Mouse (Mus musculus) MEL (cell line): ENCODE data around the gene Slc41a2. TPM values are rescaled to one million over a fixed set of nuclear protein-coding genes. Genes with fewer than 3 reads are reported as not detected.

Source experiments
- DNase-seq: peaks from one replicate; pipeline ENCODE4 v3.0.0; 2011; ENCODE audit warnings: low read depth, low spot score
- H3K27ac ChIP-seq: 2 replicates; pipeline ENCODE4 v1.5.1; 2012; ENCODE audit warnings: low read depth, mild to moderate bottlenecking, control low read depth, low read length, moderate library complexity; ENCODE audit not compliant: control insufficient read depth
- H3K27me3 ChIP-seq, 2 experiments: fragments of 150-350 bp in 1 of 2; sonication (generic) in 1 of 2; 2 replicates each; pipeline ENCODE4 v1.6.1; 2012; ENCODE audit warnings: low read length in 2 of 2, mild to moderate bottlenecking in 2 of 2, improper control_type of control experiment in 1 of 2, moderate library complexity in 1 of 2; ENCODE audit not compliant: insufficient read depth in 2 of 2, control insufficient read depth in 1 of 2
- H3K36me3 ChIP-seq, 2 experiments: 2 replicates each; pipeline ENCODE4 v1.6.1; 2012 to 2014; ENCODE audit warnings: low read length in 2 of 2, improper control_type of control experiment in 1 of 2, inconsistent platforms in 1 of 2, mild to moderate bottlenecking in 1 of 2; ENCODE audit not compliant: insufficient read depth in 2 of 2, control insufficient read depth in 1 of 2
- H3K4me1 ChIP-seq, 2 experiments: fragments of 150-350 bp in 1 of 2; sonication (generic) in 1 of 2; 2 replicates each; pipeline ENCODE4 v1.6.1; 2012; ENCODE audit warnings: low read length in 2 of 2, improper control_type of control experiment in 1 of 2, mild to moderate bottlenecking in 1 of 2; ENCODE audit not compliant: insufficient read depth in 2 of 2, control insufficient read depth in 1 of 2
- H3K4me3 ChIP-seq, 2 experiments: fragments of 150-350 bp in 1 of 2; sonication (generic) in 1 of 2; 2 replicates each; pipeline ENCODE4 v1.5.1; 2012; ENCODE audit warnings: low read depth in 2 of 2, low read length in 2 of 2, mild to moderate bottlenecking in 2 of 2, moderate library complexity in 2 of 2, control low read depth in 1 of 2, improper control_type of control experiment in 1 of 2; ENCODE audit not compliant: control insufficient read depth in 1 of 2, insufficient read depth in 1 of 2
- H3K79me2 ChIP-seq: 2 replicates; pipeline ENCODE4 v1.6.1; 2012; ENCODE audit warnings: mild to moderate bottlenecking, low read length, moderate library complexity; ENCODE audit not compliant: control insufficient read depth, poor library complexity, insufficient read depth
- H3K9ac ChIP-seq: 2 replicates; pipeline ENCODE4 v1.6.1; 2012; ENCODE audit warnings: low read depth, mild to moderate bottlenecking, control low read depth, low read length, moderate library complexity; ENCODE audit not compliant: control insufficient read depth, poor library complexity, severe bottlenecking
- H3K9me3 ChIP-seq: fragments of 150-350 bp; sonication (generic); replicated peaks from 2 replicates; pipeline ENCODE4 v1.6.1; 2012; ENCODE audit warnings: mild to moderate bottlenecking, low read length, improper control_type of control experiment, moderate library complexity; ENCODE audit not compliant: insufficient read depth
- BHLHE40 ChIP-seq: IDR thresholded peaks from 2 replicates; pipeline ENCODE4 v1.6.1; 2012; ENCODE audit warnings: low read depth, mild to moderate bottlenecking, inconsistent platforms, low read length, improper control_type of control experiment, borderline replicate concordance
- CHD2 ChIP-seq: IDR thresholded peaks from 2 replicates; pipeline ENCODE4 v1.6.1; 2011; ENCODE audit warnings: low read length, improper control_type of control experiment
- CTCF ChIP-seq, 3 experiments: IDR thresholded peaks in 2 of 3; conservative IDR thresholded peaks in 1 of 3; 2 replicates each; pipeline ENCODE4 v1.5.1; 2011 to 2012; ENCODE audit warnings: low read length in 3 of 3, low read depth in 2 of 3, mild to moderate bottlenecking in 2 of 3, improper control_type of control experiment in 1 of 3, inconsistent platforms in 1 of 3, mixed read lengths in 1 of 3, moderate library complexity in 1 of 3; ENCODE audit not compliant: control insufficient read depth in 1 of 3, insufficient read depth in 1 of 3, poor library complexity in 1 of 3, severe bottlenecking in 1 of 3
- ELF1 ChIP-seq: IDR thresholded peaks from 2 replicates; pipeline ENCODE4 v1.6.1; 2014; ENCODE audit warnings: low read depth, mild to moderate bottlenecking, inconsistent platforms, low read length, improper control_type of control experiment, moderate library complexity
- ETS1 ChIP-seq: IDR thresholded peaks from 2 replicates; pipeline ENCODE4 v1.6.1; 2012; ENCODE audit warnings: low read depth, mild to moderate bottlenecking, inconsistent platforms, low read length, improper control_type of control experiment, moderate library complexity
- HCFC1 ChIP-seq: IDR thresholded peaks from 2 replicates; pipeline ENCODE4 v1.6.1; 2012; ENCODE audit warnings: low read depth, mild to moderate bottlenecking, inconsistent platforms, low read length, improper control_type of control experiment, moderate library complexity
- JUND ChIP-seq: IDR thresholded peaks from 2 replicates; pipeline ENCODE4 v1.6.1; 2011; ENCODE audit warnings: low read depth, mild to moderate bottlenecking, improper control_type of control experiment, low read length
- KAT2A ChIP-seq: conservative IDR thresholded peaks from 2 replicates; pipeline ENCODE4 v1.6.1; 2012; ENCODE audit warnings: low read depth, low read length, improper control_type of control experiment, inconsistent platforms
- MAZ ChIP-seq: IDR thresholded peaks from 2 replicates; pipeline ENCODE4 v1.6.1; 2012; ENCODE audit warnings: low read depth, mild to moderate bottlenecking, inconsistent platforms, low read length, improper control_type of control experiment
- MEF2A ChIP-seq: IDR thresholded peaks from 2 replicates; pipeline ENCODE4 v1.6.1; 2014; ENCODE audit warnings: low read depth, mild to moderate bottlenecking, inconsistent platforms, low read length, improper control_type of control experiment; ENCODE audit not compliant: poor library complexity, insufficient replicate concordance, severe bottlenecking; ENCODE audit errors: extremely low read depth
- MXI1 ChIP-seq: IDR thresholded peaks from 2 replicates; pipeline ENCODE4 v1.6.1; 2011; ENCODE audit warnings: mild to moderate bottlenecking, low read depth, low read length, improper control_type of control experiment
- MYB ChIP-seq: IDR thresholded peaks from 2 replicates; pipeline ENCODE4 v1.6.1; 2011; ENCODE audit warnings: mild to moderate bottlenecking, low read depth, low read length, improper control_type of control experiment
- MYC ChIP-seq: IDR thresholded peaks from 2 replicates; pipeline ENCODE4 v1.6.1; 2011; ENCODE audit warnings: low read depth, mild to moderate bottlenecking, low read length, improper control_type of control experiment, moderate library complexity
- POLR2AphosphoS2 ChIP-seq: IDR thresholded peaks from 2 replicates; pipeline ENCODE4 v1.6.1; 2011; ENCODE audit warnings: low read length, improper control_type of control experiment
- RAD21 ChIP-seq: IDR thresholded peaks from 2 replicates; pipeline ENCODE4 v1.6.1; 2011; ENCODE audit warnings: mild to moderate bottlenecking, low read depth, low read length, improper control_type of control experiment
- RCOR1 ChIP-seq: IDR thresholded peaks from 2 replicates; pipeline ENCODE4 v1.6.1; 2012; ENCODE audit warnings: low read depth, mild to moderate bottlenecking, inconsistent platforms, low read length, improper control_type of control experiment
- SIN3A ChIP-seq: IDR thresholded peaks from 2 replicates; pipeline ENCODE4 v1.6.1; 2012; ENCODE audit warnings: low read length, improper control_type of control experiment, inconsistent platforms
- SMC3 ChIP-seq: IDR thresholded peaks from 2 replicates; pipeline ENCODE4 v1.6.1; 2011; ENCODE audit warnings: low read depth, low read length, improper control_type of control experiment
- TAL1 ChIP-seq: IDR thresholded peaks from 2 replicates; pipeline ENCODE4 v1.6.1; 2012; ENCODE audit warnings: mild to moderate bottlenecking, inconsistent platforms, low read length, moderate library complexity, mixed read lengths
- TCF12 ChIP-seq: IDR thresholded peaks from 2 replicates; pipeline ENCODE4 v1.6.1; 2014; ENCODE audit warnings: low read depth, mild to moderate bottlenecking, inconsistent platforms, low read length, improper control_type of control experiment, moderate library complexity
- USF1 ChIP-seq: IDR thresholded peaks from 2 replicates; pipeline ENCODE4 v1.6.1; 2014; ENCODE audit warnings: low read depth, mild to moderate bottlenecking, inconsistent platforms, low read length, improper control_type of control experiment, moderate library complexity
- USF2 ChIP-seq, 2 experiments: IDR thresholded peaks; 2 replicates each; pipeline ENCODE4 v1.6.1; 2011 to 2012; ENCODE audit warnings: improper control_type of control experiment in 2 of 2, low read length in 2 of 2, borderline replicate concordance in 1 of 2, inconsistent platforms in 1 of 2, low read depth in 1 of 2, mild to moderate bottlenecking in 1 of 2; ENCODE audit not compliant: insufficient read depth in 1 of 2
- ZMIZ1 ChIP-seq: IDR thresholded peaks from 2 replicates; pipeline ENCODE4 v1.6.1; 2012; ENCODE audit warnings: low read depth, mild to moderate bottlenecking, inconsistent platforms, low read length, improper control_type of control experiment, moderate library complexity
- ZNF384 ChIP-seq: IDR thresholded peaks from 2 replicates; pipeline ENCODE4 v1.6.1; 2012; ENCODE audit warnings: low read depth, mild to moderate bottlenecking, inconsistent platforms, low read length, improper control_type of control experiment
- polyA plus RNA-seq, 2 experiments: library from polyadenylated mRNA; stranded (reverse) in 1 of 2; unstranded in 1 of 2; fragments of >175 nt in 1 of 2; fragments of >200 nt in 1 of 2; gene quantifications; 2 replicates each; pipeline versions ENCODE4 v1.2.1 to v1.2.4; 2012; ENCODE audit warnings: low replicate concordance in 2 of 2, low read depth in 1 of 2; ENCODE audit not compliant: insufficient read length in 2 of 2, insufficient read depth in 1 of 2, missing spikeins in 1 of 2
- total RNA-seq: library from RNA; depleted of rRNA; stranded (reverse); fragments of 300-350 nt; gene quantifications from 2 replicates; pipeline ENCODE4 v1.2.3, GENCODE M21; 2012

The Slc41a2 gene
- total and polyA plus RNA-seq, 3 experiments: not detected

GRCm38 (mm10) chr10:83359451-83359850 is 21.8 kb upstream of the Slc41a2 start:
- TF ChIP-seq CHD2: no peak
- no peak for TF ChIP-seq ZMIZ1
- TF ChIP-seq RAD21: no peak
- TF ChIP-seq BHLHE40: no peak
- no peak for TF ChIP-seq ETS1
- TF ChIP-seq CTCF (IDR thresholded peaks at IDR 0.05 in 2 of 3, conservative IDR thresholded peaks at IDR 0.05 in 1 of 3; ENCODE audit: control insufficient read depth in 1 of 3, insufficient read depth in 1 of 3, low read depth in 2 of 3, low read length in 3 of 3, poor library complexity in 1 of 3, severe bottlenecking in 1 of 3): no peak
- no peak for TF ChIP-seq USF1
- no peak for TF ChIP-seq HCFC1
- no peak for TF ChIP-seq TAL1
- TF ChIP-seq MAZ: no peak
- no peak for TF ChIP-seq MYC
- no peak for TF ChIP-seq SIN3A
- TF ChIP-seq ZNF384: no peak
- no peak for TF ChIP-seq KAT2A
- TF ChIP-seq TCF12: no peak
- Histone ChIP-seq H3K79me2 (peaks cover 30% of the 10 kb centered on the region), H3K9me3 (no peaks in the 10 kb centered on the region), H3K9ac (peak overlapping the region; percentile 66), H3K4me3 (peak overlapping the region; percentile 46 to 58), H3K27ac (peak overlapping the region; percentile 66), H3K27me3 (no peaks in the 10 kb centered on the region), H3K36me3 (peaks cover 2 to 20% of the 10 kb centered on the region in 2 experiments), H3K4me1 (peaks cover 15 to 25% of the 10 kb centered on the region in 2 experiments)
- no peak for DNase-seq

GRCm38 (mm10) chr10:83356416-83356815 is 18.7 kb upstream of the Slc41a2 start:
- DNase-seq: no peak
- Histone ChIP-seq H3K27me3 (peaks cover 0 to 2% of the 10 kb centered on the region in 2 experiments; a peak in 1 of 4 replicates), H3K27ac (no peak overlapping the region), H3K9me3 (no peaks in the 10 kb centered on the region), H3K4me1 (peaks cover 14 to 15% of the 10 kb centered on the region in 2 experiments), H3K79me2 (peaks cover 14% of the 10 kb centered on the region), H3K36me3 (peaks cover 0 to 13% of the 10 kb centered on the region in 2 experiments; a peak in 2 of 4 replicates), H3K4me3 (no peak overlapping the region), H3K9ac (no peak overlapping the region)
- TF ChIP-seq JUND (no peak), USF1 (no peak), CHD2 (no peak), USF2 (IDR thresholded peaks at IDR 0.05; ENCODE audit: borderline replicate concordance in 1 of 2, insufficient read depth in 1 of 2, low read depth in 1 of 2, low read length in 2 of 2) (no peak), ZMIZ1 (no peak), RCOR1 (no peak), ETS1 (no peak), SMC3 (no peak), ELF1 (no peak), MXI1 (no peak), MEF2A (no peak), POLR2AphosphoS2 (no peak), MYB (no peak)
